20 mouse cellular contexts compared by ENCODE assay signal in genomic region chr8:48704885-48705515, GRCm38 (mm10).
DNase-seq lines count a peak whose midpoint lies in the region; ATAC-seq lines count a peak whose summit lies in the region.
"Had no signal": no experiment of that assay in that cellular context is flagged by ENCODE, and none has a peak within 500 bp of the region (broad histone marks: within the 10 kb centered on the region; RNA-seq: fewer than 3 reads in every experiment).

No protein-coding gene starts in this region.

- no peak overlapping the region for H3K9ac ChIP-seq in forebrain, embryonic 14.5 days (ENCODE audit: low read length)
- H3K9ac ChIP-seq in forebrain, embryonic 15.5 days (replicated peaks) = no peak overlapping the region
- H3K9ac ChIP-seq in kidney, embryonic 16.5 days (replicated peaks; ENCODE audit: low read length) = no peak overlapping the region
- H3K9ac ChIP-seq: liver, embryonic 13.5 days; midbrain, embryonic 13.5 days had no signal

- H3K4me1 ChIP-seq in forebrain, embryonic 14.5 days (ENCODE audit: control insufficient read depth, insufficient read depth, low read length) = no peaks in the 10 kb centered on the region
- no peaks in the 10 kb centered on the region; the same call in 1 of the 2 replicates for H3K4me1 ChIP-seq in forebrain, embryonic 15.5 days
- H3K4me1 ChIP-seq in kidney, embryonic 16.5 days (ENCODE audit: insufficient read depth, low read length) = 0 out of 2 replicates have a peak, but pooled peaks cover 3% of the 10 kb centered on the region
- H3K4me1 ChIP-seq: liver, embryonic 13.5 days; megakaryocyte, embryonic 14.5 days; midbrain, embryonic 13.5 days had no signal

- ATAC-seq in forebrain, embryonic 14.5 days = no peak; the same call in 1 of the 2 replicates
- no peak for ATAC-seq in forebrain, embryonic 15.5 days (replicated peaks)
- ATAC-seq in kidney, embryonic 16.5 days (ENCODE audit: low FRiP score, low TSS enrichment) = peak; percentile 67; the same call in 1 of the 2 replicates
- ATAC-seq: hindbrain, postnatal 0 days; midbrain, embryonic 13.5 days had no signal

- no peaks in the 10 kb centered on the region for H3K36me3 ChIP-seq in forebrain, embryonic 14.5 days (ENCODE audit: control insufficient read depth, insufficient read depth, low read length)
- H3K36me3 ChIP-seq in forebrain, embryonic 15.5 days = no peaks in the 10 kb centered on the region
- no peaks in the 10 kb centered on the region for H3K36me3 ChIP-seq in kidney, embryonic 16.5 days (ENCODE audit: insufficient read depth, low read length)
- H3K36me3 ChIP-seq: liver, embryonic 13.5 days had no signal

- H3K9me3 ChIP-seq in forebrain, embryonic 14.5 days (replicated peaks; ENCODE audit: control insufficient read depth, low read length) = no peaks in the 10 kb centered on the region; the same call in 1 of the 2 replicates
- no peaks in the 10 kb centered on the region for H3K9me3 ChIP-seq in forebrain, embryonic 15.5 days
- 0 out of 2 replicates have a peak, but pooled peaks cover 5% of the 10 kb centered on the region for H3K9me3 ChIP-seq in kidney, embryonic 16.5 days (ENCODE audit: low read length)

- intact Hi-C loops in heart, postnatal 25 days (cut with DNase I) = no loop called here

- no peak overlapping the region for H3K27ac ChIP-seq in forebrain, embryonic 14.5 days (ENCODE audit: low read depth, low read length)
- no peak overlapping the region for H3K27ac ChIP-seq in forebrain, embryonic 15.5 days (replicated peaks)
- peak overlapping the region; percentile 68; the same call in 1 of the 2 replicates for H3K27ac ChIP-seq in kidney, embryonic 16.5 days (ENCODE audit: low read length)
- H3K27ac ChIP-seq: hindbrain, postnatal 0 days; liver, embryonic 13.5 days; midbrain, embryonic 13.5 days had no signal

- WGBS in forebrain, embryonic 14.5 days = 49% methylated on average over 10 of the region's 10 CpGs
- WGBS in forebrain, embryonic 15.5 days = 57% methylated on average over 10 of the region's 10 CpGs
- WGBS in kidney, embryonic 16.5 days = 67% methylated on average over 10 of the region's 10 CpGs

- no peak overlapping the region for H3K4me3 ChIP-seq in forebrain, embryonic 14.5 days (ENCODE audit: low read depth, low read length)
- H3K4me3 ChIP-seq in forebrain, embryonic 15.5 days = no peak overlapping the region
- no peak overlapping the region for H3K4me3 ChIP-seq in kidney, embryonic 16.5 days (ENCODE audit: low read length)
- H3K4me3 ChIP-seq: liver, embryonic 13.5 days; megakaryocyte, embryonic 14.5 days; midbrain, embryonic 13.5 days had no signal

- H3K27me3 ChIP-seq in forebrain, embryonic 14.5 days (replicated peaks; ENCODE audit: control insufficient read depth, insufficient read depth, low read length) = no peaks in the 10 kb centered on the region
- H3K27me3 ChIP-seq in forebrain, embryonic 15.5 days = no peaks in the 10 kb centered on the region
- no peaks in the 10 kb centered on the region for H3K27me3 ChIP-seq in kidney, embryonic 16.5 days (ENCODE audit: insufficient read depth, low read length)
- H3K27me3 ChIP-seq: liver, embryonic 13.5 days; megakaryocyte, embryonic 14.5 days; midbrain, embryonic 13.5 days had no signal

- peak; percentile 59 for DNase-seq in forebrain, embryonic 14.5 days (ENCODE audit: low spot score)
- no peak for DNase-seq in kidney, adult 9 months
- DNase-seq in retina, postnatal 1 day = peak; percentile 43
- no peak for DNase-seq in retina, embryonic 14.5 days (ENCODE audit: low spot score)
- no peak for DNase-seq in right cerebral cortex, adult 18-20 months
- no peak for DNase-seq in heart, postnatal 25 days (ENCODE audit: low spot score)
- DNase-seq: adrenal gland, postnatal 25 days; cerebellum, adult 9-10 months; liver, embryonic 13.5 days; lung, postnatal 14 days; right cerebral cortex, postnatal 25 days; spleen, adult 18-20 months; thymus, adult 18-20 months; thymus, postnatal 36 days had no signal

- H3K4me2 ChIP-seq in forebrain, embryonic 14.5 days (ENCODE audit: low read length) = no peak overlapping the region
- H3K4me2 ChIP-seq in forebrain, embryonic 15.5 days (replicated peaks) = no peak overlapping the region
- no peak overlapping the region for H3K4me2 ChIP-seq in kidney, embryonic 16.5 days (replicated peaks; ENCODE audit: low read depth, low read length)
- H3K4me2 ChIP-seq: heart, embryonic 11.5 days; liver, embryonic 13.5 days; midbrain, embryonic 13.5 days had no signal

Comparison
In these comparisons a context has a peak if more than half of its experiments do, and no peak if none do; other contexts are left out.
1. DNase-seq: peak in forebrain, embryonic 14.5 days (single experiment) and retina, postnatal 1 day (single experiment); none in kidney, adult 9 months (single experiment), retina, embryonic 14.5 days (single experiment), right cerebral cortex, adult 18-20 months (single experiment) and heart, postnatal 25 days (single experiment).